Mouse (Mus musculus) ES-E14 (cell line): ENCODE measurements around the gene Ltc4s. TPM values are rescaled to one million over a fixed set of nuclear protein-coding genes. Genes with fewer than 3 reads are reported as not detected.

Experiments
- DNase-seq: peaks from one replicate; pipeline ENCODE4 v3.0.0-alpha.2; 2013; ENCODE audit warnings: low read depth, low spot score
- H3K27ac ChIP-seq: 2 replicates; pipeline ENCODE4 v1.5.1; 2012; ENCODE audit warnings: low read depth, mild to moderate bottlenecking, low read length, moderate library complexity, mixed read lengths; ENCODE audit not compliant: poor library complexity, insufficient read depth, severe bottlenecking
- H3K36me3 ChIP-seq: 2 replicates; pipeline ENCODE4 v1.6.1; 2012; ENCODE audit warnings: mild to moderate bottlenecking, low read length, moderate library complexity, mixed read lengths; ENCODE audit not compliant: control insufficient read depth, poor library complexity, insufficient read depth, severe bottlenecking
- H3K4me1 ChIP-seq, 2 experiments: fragments of 150-350 bp in 1 of 2; sonication (generic) in 1 of 2; 2 replicates each; pipeline ENCODE4 v1.6.1; 2012; ENCODE audit warnings: low read length in 2 of 2, mild to moderate bottlenecking in 1 of 2, mixed read lengths in 1 of 2; ENCODE audit not compliant: control insufficient read depth in 2 of 2, insufficient read depth in 2 of 2, poor library complexity in 1 of 2
- H3K4me3 ChIP-seq, 2 experiments: fragments of 150-350 bp in 1 of 2; sonication (generic) in 1 of 2; 2 replicates each; pipeline ENCODE4 v1.5.1; 2012; ENCODE audit warnings: low read length in 2 of 2, low read depth in 1 of 2, mild to moderate bottlenecking in 1 of 2, mixed read lengths in 1 of 2; ENCODE audit not compliant: insufficient read depth in 1 of 2, poor library complexity in 1 of 2, severe bottlenecking in 1 of 2
- H3K9ac ChIP-seq: 2 replicates; pipeline ENCODE4 v1.6.1; 2012; ENCODE audit warnings: low read depth, mild to moderate bottlenecking, low read length, mixed read lengths; ENCODE audit not compliant: poor library complexity, insufficient read depth, severe bottlenecking
- H3K9me3 ChIP-seq: fragments of 150-350 bp; sonication (generic); 2 replicates; pipeline ENCODE4 v1.6.1; 2012; ENCODE audit warnings: low read depth, mild to moderate bottlenecking, low read length; ENCODE audit not compliant: control insufficient read depth, insufficient read depth
- CHD2 ChIP-seq: IDR thresholded peaks from 2 replicates; pipeline ENCODE4 v1.6.1; 2014; ENCODE audit warnings: mild to moderate bottlenecking, low read depth, low read length, inconsistent platforms
- HCFC1 ChIP-seq: IDR thresholded peaks from 2 replicates; pipeline ENCODE4 v1.6.1; 2012; ENCODE audit warnings: low read length, inconsistent platforms, borderline replicate concordance; ENCODE audit not compliant: insufficient read depth
- MAFK ChIP-seq: IDR thresholded peaks from 2 replicates; pipeline ENCODE4 v1.6.1; 2014; ENCODE audit warnings: mild to moderate bottlenecking, low read depth, low read length, inconsistent platforms; ENCODE audit not compliant: insufficient read depth
- ZC3H11A ChIP-seq: IDR thresholded peaks from 2 replicates; pipeline ENCODE4 v1.6.1; 2012; ENCODE audit warnings: low read depth, mild to moderate bottlenecking, inconsistent platforms, low read length, borderline replicate concordance
- ZNF384 ChIP-seq: IDR thresholded peaks from 2 replicates; pipeline ENCODE4 v1.6.1; 2012; ENCODE audit warnings: low read depth, low read length, inconsistent platforms
- in situ Hi-C, 2 experiments: fragments of 600-800 bp; cut with MboI; formaldehyde crosslinking; loops; one replicate each; pipeline ENCODE4 v1.15.1; 2025; ENCODE audit warnings: low sequenced_read_pairs in 2 of 2, inconsistent platforms in 1 of 2; ENCODE audit not compliant: unreplicated experiment in 2 of 2
- total RNA-seq: library from RNA; depleted of rRNA; stranded (reverse); fragments of 300-350 nt; gene quantifications from 2 replicates; pipeline ENCODE4 v1.2.3, GENCODE M21; 2012

Gene Ltc4s
- total RNA-seq, 1 experiment, result 1.9 TPM

DNA sequence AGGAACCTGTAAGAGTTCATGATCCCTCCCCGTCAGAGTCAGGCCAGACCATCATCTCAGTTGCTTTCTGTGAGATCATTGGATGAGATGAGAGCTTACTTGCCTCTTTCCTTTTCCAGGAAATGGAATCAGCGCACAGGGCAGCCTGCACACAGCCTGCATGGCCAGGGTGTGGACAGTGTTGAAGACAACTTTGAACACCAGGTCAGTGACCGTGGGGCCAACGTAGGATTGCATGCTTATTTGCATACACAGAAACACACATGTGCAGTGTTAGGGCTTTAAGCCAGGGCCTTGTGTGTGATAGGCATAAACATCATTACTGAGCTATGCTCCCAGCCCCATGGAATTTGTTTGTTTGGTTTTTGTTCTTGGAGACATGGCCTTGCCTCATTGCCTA is 40.9 kb downstream of the Ltc4s start:
- Histone ChIP-seq H3K4me3 (no peak overlapping the region), H3K36me3 (peaks cover 39% of the 10 kb centered on the region), H3K27ac (no peak overlapping the region), H3K4me1 (0 out of 4 replicates have a peak, but pooled peaks cover 0 to 4% of the 10 kb centered on the region in 2 experiments), H3K9me3 (no peaks in the 10 kb centered on the region), H3K9ac (no peak overlapping the region)
- TF ChIP-seq CHD2 (no peak; the same call in 1 of the 2 replicates), ZC3H11A (no peak), HCFC1 (no peak), ZNF384 (no peak), MAFK (no peak)
- no peak for DNase-seq
- in situ Hi-C loops, result no loop called here

- in situ Hi-C loops, result no loop called here
- Histone ChIP-seq H3K9ac (no peak overlapping the region), H3K4me3 (no peak overlapping the region), H3K36me3 (peaks cover 15% of the 10 kb centered on the region), H3K4me1 (0 out of 4 replicates have a peak, but pooled peaks cover 0 to 4% of the 10 kb centered on the region in 2 experiments), H3K27ac (no peak overlapping the region), H3K9me3 (no peaks in the 10 kb centered on the region)
- no peak for TF ChIP-seq MAFK
- no peak for TF ChIP-seq HCFC1
- no peak for TF ChIP-seq CHD2
- TF ChIP-seq ZNF384, result no peak
- no peak for TF ChIP-seq ZC3H11A
- no peak for DNase-seq
These were observed 43.6 kb downstream of the Ltc4s start for GRCm38 (mm10) chr11:50194793-50195192.

DNA sequence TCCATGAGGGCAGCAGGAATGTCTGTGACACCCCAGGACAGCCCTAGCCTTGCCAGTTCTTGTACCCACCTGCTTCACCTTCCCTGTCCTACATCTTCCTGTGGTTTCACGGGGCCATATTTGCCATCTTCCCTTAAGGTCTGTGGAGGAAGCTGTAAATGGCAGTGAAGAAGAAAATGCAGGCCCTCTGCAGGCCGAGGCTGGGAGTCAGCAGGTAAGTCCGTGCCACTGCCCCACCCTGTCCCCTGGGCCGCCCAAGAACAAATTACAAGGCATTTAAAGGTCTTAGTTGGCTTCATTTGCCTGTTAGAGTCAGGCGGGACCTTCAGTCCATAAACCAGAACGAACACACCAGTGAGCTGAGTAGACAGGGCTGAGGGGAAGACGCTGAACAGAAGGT is 44.3 kb downstream of the Ltc4s start:
- peaks cover 9% of the 10 kb centered on the region for H3K36me3 ChIP-seq

DNA sequence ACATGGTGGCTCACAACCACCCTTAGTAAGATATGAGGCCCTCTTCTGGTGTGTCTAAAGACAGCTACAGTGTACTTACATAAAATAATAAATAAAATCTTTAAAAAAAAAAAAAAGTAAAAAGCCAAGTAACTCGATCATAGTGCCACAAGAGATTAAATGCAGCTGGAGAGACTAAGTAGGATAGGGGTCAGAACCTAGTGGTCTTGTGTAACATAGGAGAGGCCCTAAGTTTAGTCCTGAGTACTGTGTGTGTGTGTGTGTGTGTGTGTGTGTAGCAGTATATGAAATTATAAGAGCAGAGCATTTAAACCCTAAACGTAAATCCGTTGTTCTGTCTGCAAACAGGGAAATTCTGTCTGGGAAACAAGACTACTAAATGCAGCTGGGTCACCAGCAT is 46.1 kb downstream of the Ltc4s start:
- no peak for DNase-seq
- Histone ChIP-seq H3K36me3 (no peaks in the 10 kb centered on the region; the same call in 1 of the 2 replicates), H3K27ac (no peak overlapping the region), H3K9me3 (no peaks in the 10 kb centered on the region), H3K9ac (no peak overlapping the region), H3K4me3 (no peak overlapping the region), H3K4me1 (peaks cover 0 to 9% of the 10 kb centered on the region in 2 experiments; a peak in 1 of 4 replicates)
- in situ Hi-C loops, result no loop called here
- TF ChIP-seq CHD2, result no peak
- no peak for TF ChIP-seq ZNF384
- no peak for TF ChIP-seq MAFK
- TF ChIP-seq ZC3H11A, result no peak
- TF ChIP-seq HCFC1, result no peak

More for the DNA sequence above, 44.3 kb downstream of the Ltc4s start:
- TF ChIP-seq ZNF384, result no peak
- no peak for TF ChIP-seq MAFK
- no peak for TF ChIP-seq CHD2
- TF ChIP-seq ZC3H11A, result no peak
- TF ChIP-seq HCFC1, result no peak
- no peak overlapping the region for H3K9ac ChIP-seq
- H3K27ac ChIP-seq, result no peak overlapping the region
- in situ Hi-C loops, result no loop called here
- H3K4me3 ChIP-seq, result no peak overlapping the region
- H3K4me1 ChIP-seq, result 0 out of 4 replicates have a peak, but pooled peaks cover 0 to 4% of the 10 kb centered on the region in 2 experiments
- H3K9me3 ChIP-seq, result no peaks in the 10 kb centered on the region
- DNase-seq, result no peak

- H3K9me3 ChIP-seq, result no peaks in the 10 kb centered on the region
- no peak overlapping the region for H3K9ac ChIP-seq
- H3K4me1 ChIP-seq, result peaks cover 0 to 9% of the 10 kb centered on the region in 2 experiments; a peak in 1 of 4 replicates
- H3K4me3 ChIP-seq, result no peak overlapping the region
- no peaks in the 10 kb centered on the region for H3K36me3 ChIP-seq
- in situ Hi-C loops, result no loop called here
- TF ChIP-seq ZNF384 (no peak), CHD2 (no peak), ZC3H11A (no peak), MAFK (no peak), HCFC1 (no peak)
- no peak for DNase-seq
- no peak overlapping the region for H3K27ac ChIP-seq
These were observed 48.1 kb downstream of the Ltc4s start for GRCm38 (mm10) chr11:50190362-50190761.
